30 mouse cellular contexts compared by ENCODE assay signal in the genomic region with DNA sequence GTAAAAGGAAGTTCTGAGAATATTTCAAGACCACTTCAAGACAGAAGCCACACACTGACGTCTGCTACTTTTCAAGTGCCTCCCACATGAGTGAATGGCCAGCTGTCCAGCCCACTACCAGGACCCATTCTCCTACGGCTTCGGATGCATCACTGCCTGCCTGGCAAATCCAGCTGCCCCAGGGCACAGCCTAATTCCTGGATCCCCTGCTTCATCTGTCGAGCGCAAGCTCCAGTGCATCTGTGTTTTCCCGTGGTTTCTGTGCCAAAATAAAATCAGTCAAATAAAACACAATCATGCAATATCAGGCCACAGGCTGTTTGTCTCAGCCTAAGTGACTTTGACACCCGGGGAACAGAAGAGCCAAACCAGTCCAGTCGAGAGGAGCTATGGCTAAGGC.
DNase-seq lines count a peak whose midpoint lies in the region; ATAC-seq and TF ChIP-seq lines count a peak whose summit lies in the region.
"Had no signal": no experiment of that assay in that cellular context is flagged by ENCODE, and none has a peak within 500 bp of the region (broad histone marks: within the 10 kb centered on the region; RNA-seq: fewer than 3 reads in every experiment).

No protein-coding gene starts in this region.

- DNase-seq in adrenal gland, adult (ENCODE audit: inconsistent age in 2 of 2, low spot score in 1 of 2) = peak; percentile 9 to 28
- DNase-seq in adrenal gland, postnatal 4 days (ENCODE audit: low spot score in 2 of 2) = no peak
- peak; percentile 44 for DNase-seq in embryonic facial prominence, embryonic 14.5 days (ENCODE audit: low spot score)
- no peak for DNase-seq in embryonic facial prominence, embryonic 10.5 days (ENCODE audit: low spot score)
- peak; percentile 12 for DNase-seq in lung, embryonic 14.5 days
- no peak for DNase-seq in lung, postnatal 14 days
- DNase-seq in retina, postnatal 7 days (ENCODE audit: low read depth, low spot score) = peak; percentile 1
- no peak for DNase-seq in spleen, adult 12 weeks (ENCODE audit: low spot score)
- DNase-seq: cerebellum, adult 2 months; embryo, embryonic 11 days; gastrocnemius, postnatal 10 days; heart, postnatal 10 days; kidney, adult 11 months; kidney, postnatal 14 days; layer of hippocampus, adult 9-11 months; lung, postnatal 36 days; thymus, adult 18-20 months; thymus, postnatal 36 days had no signal

- ATAC-seq in embryonic facial prominence, embryonic 14.5 days (ENCODE audit: low read depth) = no peak
- ATAC-seq in lung, embryonic 14.5 days (ENCODE audit: insufficient read depth) = no peak
- ATAC-seq: inflammation-experienced regulatory T-cells, adult 6 months had no signal

- H3K4me3 ChIP-seq in embryonic facial prominence, embryonic 14.5 days (ENCODE audit: low read depth, low read length) = no peak overlapping the region
- H3K4me3 ChIP-seq in embryonic facial prominence, embryonic 10.5 days = no peak overlapping the region
- H3K4me3 ChIP-seq in lung, embryonic 14.5 days (ENCODE audit: low read depth, low read length) = no peak overlapping the region
- H3K4me3 ChIP-seq: embryonic facial prominence, embryonic 13.5 days; erythroblast, embryonic 14.5 days; forebrain, embryonic 12.5 days; heart, embryonic 13.5 days; limb, embryonic 12.5 days; liver, embryonic 15.5 days; lung, embryonic 15.5 days; midbrain, embryonic 12.5 days; neural tube, embryonic 13.5 days had no signal

- no peaks in the 10 kb centered on the region for H3K4me1 ChIP-seq in embryonic facial prominence, embryonic 14.5 days (ENCODE audit: control insufficient read depth, insufficient read depth, low read length)
- H3K4me1 ChIP-seq in embryonic facial prominence, embryonic 10.5 days = no peaks in the 10 kb centered on the region
- no peaks in the 10 kb centered on the region for H3K4me1 ChIP-seq in lung, embryonic 14.5 days (ENCODE audit: insufficient read depth)
- H3K4me1 ChIP-seq: embryonic facial prominence, embryonic 13.5 days; forebrain, embryonic 12.5 days; limb, embryonic 12.5 days; liver, embryonic 15.5 days; midbrain, embryonic 12.5 days; neural tube, embryonic 13.5 days had no signal

- TF ChIP-seq CTCF in lung, embryonic 14.5 days (IDR thresholded peaks at IDR 0.05; ENCODE audit: low read depth) = no peak

- 58% methylated on average over 8 of the region's 8 CpGs for WGBS in embryonic facial prominence, embryonic 14.5 days
- WGBS in embryonic facial prominence, embryonic 10.5 days = 70% methylated on average over 8 of the region's 8 CpGs
- 56% methylated on average over 8 of the region's 8 CpGs for WGBS in lung, embryonic 14.5 days

- H3K36me3 ChIP-seq in embryonic facial prominence, embryonic 14.5 days (ENCODE audit: control insufficient read depth, insufficient read depth, low read length) = no peaks in the 10 kb centered on the region
- no peaks in the 10 kb centered on the region for H3K36me3 ChIP-seq in embryonic facial prominence, embryonic 10.5 days (replicated peaks)
- H3K36me3 ChIP-seq in lung, embryonic 14.5 days (ENCODE audit: insufficient read depth) = no peaks in the 10 kb centered on the region
- H3K36me3 ChIP-seq: embryonic facial prominence, embryonic 13.5 days; forebrain, embryonic 12.5 days; heart, embryonic 13.5 days; limb, embryonic 12.5 days; liver, embryonic 15.5 days; lung, embryonic 15.5 days; midbrain, embryonic 12.5 days; neural tube, embryonic 13.5 days had no signal

- H3K9ac ChIP-seq in embryonic facial prominence, embryonic 14.5 days (ENCODE audit: low read depth, low read length) = no peak overlapping the region
- no peak overlapping the region for H3K9ac ChIP-seq in lung, embryonic 14.5 days
- H3K9ac ChIP-seq: embryonic facial prominence, embryonic 13.5 days; forebrain, embryonic 12.5 days; heart, embryonic 13.5 days; limb, embryonic 12.5 days; liver, embryonic 15.5 days; lung, embryonic 15.5 days; midbrain, embryonic 12.5 days; neural tube, embryonic 13.5 days had no signal

- no peak overlapping the region for H3K4me2 ChIP-seq in embryonic facial prominence, embryonic 14.5 days (ENCODE audit: low read depth, low read length)
- no peak overlapping the region for H3K4me2 ChIP-seq in lung, embryonic 14.5 days
- H3K4me2 ChIP-seq: embryonic facial prominence, embryonic 13.5 days; forebrain, embryonic 12.5 days; heart, embryonic 13.5 days; limb, embryonic 12.5 days; liver, embryonic 15.5 days; lung, embryonic 15.5 days; midbrain, embryonic 12.5 days; neural tube, embryonic 13.5 days had no signal

- no peaks in the 10 kb centered on the region for H3K9me3 ChIP-seq in embryonic facial prominence, embryonic 14.5 days (ENCODE audit: control insufficient read depth, low read length)
- H3K9me3 ChIP-seq in embryonic facial prominence, embryonic 10.5 days = no peaks in the 10 kb centered on the region
- no peaks in the 10 kb centered on the region for H3K9me3 ChIP-seq in lung, embryonic 14.5 days (ENCODE audit: low read depth, low read length)
- H3K9me3 ChIP-seq: embryonic facial prominence, embryonic 13.5 days; forebrain, embryonic 12.5 days; heart, embryonic 13.5 days; limb, embryonic 12.5 days; liver, embryonic 15.5 days; lung, embryonic 15.5 days; midbrain, embryonic 12.5 days; neural tube, embryonic 13.5 days had no signal

- no peaks in the 10 kb centered on the region for H3K27me3 ChIP-seq in embryonic facial prominence, embryonic 14.5 days (replicated peaks; ENCODE audit: control insufficient read depth, insufficient read depth, low read length)
- H3K27me3 ChIP-seq in embryonic facial prominence, embryonic 10.5 days (replicated peaks; ENCODE audit: low read depth, poor library complexity, severe bottlenecking) = no peaks in the 10 kb centered on the region
- no peaks in the 10 kb centered on the region for H3K27me3 ChIP-seq in lung, embryonic 14.5 days (ENCODE audit: insufficient read depth, low read length)
- H3K27me3 ChIP-seq: CH12.LX; embryonic facial prominence, embryonic 13.5 days; forebrain, embryonic 12.5 days; heart, embryonic 13.5 days; limb, embryonic 12.5 days; liver, embryonic 15.5 days; lung, embryonic 15.5 days; midbrain, embryonic 12.5 days; neural tube, embryonic 13.5 days had no signal

- H3K27ac ChIP-seq in embryonic facial prominence, embryonic 14.5 days (replicated peaks; ENCODE audit: low read depth, low read length) = no peak overlapping the region
- no peak overlapping the region for H3K27ac ChIP-seq in embryonic facial prominence, embryonic 10.5 days (replicated peaks)
- no peak overlapping the region for H3K27ac ChIP-seq in lung, embryonic 14.5 days (ENCODE audit: low read depth)
- H3K27ac ChIP-seq: embryonic facial prominence, embryonic 13.5 days; forebrain, embryonic 12.5 days; heart, embryonic 13.5 days; limb, embryonic 12.5 days; liver, embryonic 15.5 days; lung, embryonic 15.5 days; midbrain, embryonic 12.5 days; neural tube, embryonic 13.5 days; stomach, postnatal 0 days had no signal

Comparison
In these comparisons a context has a peak if more than half of its experiments do, and no peak if none do; other contexts are left out.
1. DNase-seq: peak in adrenal gland, adult (2 of 2), embryonic facial prominence, embryonic 14.5 days (single experiment), lung, embryonic 14.5 days (single experiment) and retina, postnatal 7 days (single experiment); none in adrenal gland, postnatal 4 days (0 of 2), embryonic facial prominence, embryonic 10.5 days (single experiment), lung, postnatal 14 days (single experiment) and spleen, adult 12 weeks (single experiment).